Mouse (Mus musculus): Measurements from ENCODE around the gene Mob3c. TPM values are rescaled to one million over a fixed set of nuclear protein-coding genes. Genes with fewer than 3 reads are reported as not detected.

Mob3c gene
- polyA plus RNA-seq, 1 experiment from 2014 or later = 4.6 TPM

Other genes with a start within 250 kb of the Mob3c start
- not detected in 2 replicates for gene Cyp4a32, start 227.1 kb upstream of the Mob3c start, polyA plus RNA-seq (2016; fragmentation: Nextera tagmentation; extraction: Ambion mirVana)
- gene Cyp4b1, start 180.4 kb upstream of the Mob3c start, polyA plus RNA-seq (2016; fragmentation: Nextera tagmentation; extraction: Ambion mirVana) = 0.17 and 0.28 TPM in 2 replicates
- gene Efcab14, start 90.3 kb upstream of the Mob3c start, polyA plus RNA-seq (2016; fragmentation: Nextera tagmentation; extraction: Ambion mirVana) = 34.1 and 35.0 TPM in 2 replicates
- 0.50 TPM in 1 of 2 replicates, not detected in the other for gene Tex38, start 47.1 kb upstream of the Mob3c start, polyA plus RNA-seq (2016; fragmentation: Nextera tagmentation; extraction: Ambion mirVana)
- 39.5 and 41.0 TPM in 2 replicates for gene Atpaf1, start 43.3 kb upstream of the Mob3c start, polyA plus RNA-seq (2016; fragmentation: Nextera tagmentation; extraction: Ambion mirVana)
- gene Mknk1, start 11.1 kb downstream of the Mob3c start, polyA plus RNA-seq (2016; fragmentation: Nextera tagmentation; extraction: Ambion mirVana) = 25.9 and 27.2 TPM in 2 replicates
- gene Kncn, start 56.3 kb downstream of the Mob3c start, polyA plus RNA-seq (2016; fragmentation: Nextera tagmentation; extraction: Ambion mirVana) = not detected in 2 replicates
- gene 6430628N08Rik, start 62.6 kb downstream of the Mob3c start, polyA plus RNA-seq (2016; fragmentation: Nextera tagmentation; extraction: Ambion mirVana) = not detected in 2 replicates
- gene Dmbx1, start 111.8 kb downstream of the Mob3c start, polyA plus RNA-seq (2016; fragmentation: Nextera tagmentation; extraction: Ambion mirVana) = 0.51 and 0.87 TPM in 2 replicates
- gene Faah, start 189.8 kb downstream of the Mob3c start, polyA plus RNA-seq (2016; fragmentation: Nextera tagmentation; extraction: Ambion mirVana) = 3.2 and 3.6 TPM in 2 replicates
- gene Nsun4, start 225.8 kb downstream of the Mob3c start, polyA plus RNA-seq (2016; fragmentation: Nextera tagmentation; extraction: Ambion mirVana) = 16.9 and 18.9 TPM in 2 replicates
- 377 and 389 TPM in 2 replicates for gene Uqcrh, start 247.0 kb downstream of the Mob3c start, polyA plus RNA-seq (2016; fragmentation: Nextera tagmentation; extraction: Ambion mirVana)
- 62.0 and 64.2 TPM in 2 replicates for gene Lrrc41, start 247.2 kb downstream of the Mob3c start, polyA plus RNA-seq (2016; fragmentation: Nextera tagmentation; extraction: Ambion mirVana)